Mouse (Mus musculus): ENCODE measurements around the gene Vmp1. TPM values are rescaled to one million over a fixed set of nuclear protein-coding genes. Genes with fewer than 3 reads are reported as not detected.

Vmp1 gene
- polyA plus RNA-seq, 1 experiment from 2014 or later: 162 TPM

DNA sequence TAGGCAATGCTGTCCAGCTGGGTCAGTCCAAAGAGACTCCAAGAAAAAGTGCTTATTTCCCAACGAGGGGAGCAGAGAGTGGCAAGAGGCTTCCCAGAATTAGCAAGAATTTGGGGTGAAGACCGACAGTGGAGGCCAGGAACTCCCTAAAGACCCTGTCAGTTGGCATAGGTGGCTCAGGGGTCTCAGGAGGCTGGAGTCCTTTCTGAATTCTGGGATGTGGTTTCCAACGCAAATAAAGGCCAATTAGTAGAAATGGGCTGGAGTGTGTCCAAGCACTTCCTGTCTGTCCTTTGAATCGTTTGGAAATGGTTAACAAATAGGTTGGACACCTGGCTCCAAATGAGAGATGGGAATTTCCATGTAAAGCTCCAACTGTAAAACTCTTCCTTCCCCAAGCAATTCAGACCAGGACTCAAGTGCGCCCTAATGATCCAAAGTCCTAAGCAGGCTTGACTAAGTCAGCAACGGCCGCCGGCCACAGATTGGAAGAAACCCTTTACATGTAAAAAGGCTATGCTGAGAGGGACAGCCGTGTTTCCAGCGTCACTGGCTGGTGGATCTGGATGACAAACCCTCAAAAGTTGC is 103.8 kb downstream of the Vmp1 start:
- H3K27me3 ChIP-seq (ENCODE audit: control insufficient read depth, insufficient read depth, low read length): no peaks in the 10 kb centered on the region
- H3K9me3 ChIP-seq (ENCODE audit: control insufficient read depth, low read length): no peaks in the 10 kb centered on the region
- 0 out of 2 replicates have a peak overlapping the region, but pooled peaks have one; percentile 18 for H3K9ac ChIP-seq (ENCODE audit: low read length)
- peak overlapping the region; percentile 94 for H3K27ac ChIP-seq (replicated peaks)
- 48% methylated on average over 10 of the region's 10 CpGs for WGBS
- peaks cover 21% of the 10 kb centered on the region for H3K4me1 ChIP-seq (replicated peaks; ENCODE audit: control insufficient read depth, insufficient read depth)
- no peaks in the 10 kb centered on the region for H3K36me3 ChIP-seq (ENCODE audit: control insufficient read depth, insufficient read depth, low read length)
- no peak for TF ChIP-seq CTCF (IDR thresholded peaks at IDR 0.05; ENCODE audit: low read depth)
- no peak for TF ChIP-seq EP300 (optimal IDR thresholded peaks at IDR 0.05)
- no peak overlapping the region for H3K4me2 ChIP-seq (replicated peaks; ENCODE audit: low read depth)
- ATAC-seq (ENCODE audit: low FRiP score, low TSS enrichment): no peak
- DNase-seq (ENCODE audit: low spot score): no peak
- H3K4me3 ChIP-seq (ENCODE audit: low read depth, low read length): no peak overlapping the region

DNA sequence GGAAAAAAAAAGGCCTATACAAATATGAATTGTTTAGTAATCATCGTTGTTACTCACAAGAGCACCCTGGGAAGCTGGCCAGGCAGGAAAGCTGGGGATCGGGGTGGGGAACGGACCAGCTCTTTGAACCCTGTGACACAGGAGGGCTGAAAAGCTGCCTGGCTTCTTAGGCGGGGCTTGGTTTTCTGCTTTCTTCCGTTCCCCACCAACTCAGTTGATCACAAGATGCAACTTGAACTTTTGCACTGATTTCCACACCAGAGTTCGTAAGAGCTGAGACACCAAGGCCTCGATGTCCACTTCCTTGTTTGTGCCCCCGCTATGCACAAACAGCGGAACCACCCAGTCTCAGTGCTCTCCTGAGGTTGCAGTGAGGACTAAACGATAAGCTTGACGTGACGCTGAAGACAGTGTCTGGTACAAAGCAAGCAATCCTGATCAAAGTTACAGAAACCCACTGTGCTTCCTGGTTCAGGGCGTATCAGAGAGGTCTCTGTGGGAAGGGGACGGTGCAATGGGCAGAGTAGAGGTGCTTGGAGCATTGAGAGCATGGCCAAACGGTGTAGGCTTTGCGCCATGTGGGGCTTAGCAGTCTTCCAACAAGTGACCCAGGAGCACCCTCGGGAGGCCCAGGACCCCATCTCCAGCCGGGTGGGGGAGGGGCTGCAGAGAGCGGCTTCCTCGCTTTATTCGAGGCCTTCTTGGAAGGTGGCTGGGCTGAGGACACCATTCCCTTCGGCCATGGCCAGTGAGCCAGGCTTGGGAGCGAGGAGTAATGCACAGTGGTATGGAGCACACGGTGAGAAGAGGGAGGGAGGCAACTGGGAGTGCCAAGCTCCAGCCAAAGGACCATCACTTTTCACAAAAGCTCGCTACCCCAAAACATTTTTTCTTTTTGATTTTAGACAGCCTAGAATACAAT is 104.6 kb downstream of the Vmp1 start:
- WGBS: 43% methylated on average over 25 of the region's 25 CpGs
- no peaks in the 10 kb centered on the region for H3K27me3 ChIP-seq (ENCODE audit: control insufficient read depth, insufficient read depth, low read length)
- no peak overlapping the region for H3K4me3 ChIP-seq (ENCODE audit: low read depth, low read length)
- H3K36me3 ChIP-seq (ENCODE audit: control insufficient read depth, insufficient read depth, low read length): no peaks in the 10 kb centered on the region
- H3K4me1 ChIP-seq (replicated peaks; ENCODE audit: control insufficient read depth, insufficient read depth): peaks cover 21% of the 10 kb centered on the region
- H3K9me3 ChIP-seq (ENCODE audit: control insufficient read depth, low read length): no peaks in the 10 kb centered on the region
- TF ChIP-seq CTCF (IDR thresholded peaks at IDR 0.05; ENCODE audit: low read depth) (no peak), EP300 (optimal IDR thresholded peaks at IDR 0.05) (no peak)
- 0 out of 2 replicates have a peak overlapping the region, but pooled peaks have one; percentile 8 for H3K9ac ChIP-seq (ENCODE audit: low read length)
- DNase-seq (ENCODE audit: low spot score) (peak; percentile 82), ATAC-seq (ENCODE audit: low FRiP score, low TSS enrichment) (peak; percentile 33)
- H3K27ac ChIP-seq (replicated peaks): peak overlapping the region; percentile 94
- 0 out of 2 replicates have a peak overlapping the region, but pooled peaks have one; percentile 2 for H3K4me2 ChIP-seq (replicated peaks; ENCODE audit: low read depth)

DNA sequence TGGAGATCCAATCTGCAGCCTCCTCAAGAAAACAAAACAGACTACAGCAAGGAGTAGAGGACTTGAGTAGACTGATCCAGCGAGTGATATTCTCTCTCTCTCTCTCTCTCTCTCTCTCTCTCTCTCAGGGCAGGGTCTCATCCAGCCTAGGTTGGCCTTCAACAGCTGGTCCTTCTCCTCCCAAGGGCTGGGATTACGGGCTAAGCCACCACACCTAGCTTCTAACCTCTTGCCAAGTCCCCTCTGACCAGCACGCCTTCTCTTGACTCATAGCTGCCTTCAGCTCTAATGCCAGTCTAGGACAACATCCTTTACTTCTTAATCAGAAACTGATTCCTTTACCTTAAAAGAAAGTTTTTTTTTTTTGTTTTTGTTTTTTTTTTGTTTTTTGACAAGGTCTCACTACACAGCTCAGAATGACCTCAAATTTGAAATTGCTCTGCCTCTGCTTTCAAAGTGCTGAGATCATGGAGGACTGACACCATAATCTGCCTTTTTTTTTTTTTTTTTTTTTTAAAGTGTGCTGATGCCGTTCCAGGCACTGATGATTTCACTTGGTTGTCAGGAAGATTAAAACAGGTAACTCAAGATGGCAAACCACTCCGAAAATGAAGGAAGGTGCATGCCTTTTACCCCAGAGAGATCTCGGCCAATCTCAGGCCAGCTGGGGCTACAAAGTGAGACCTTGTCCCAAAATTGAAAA is 105.4 kb downstream of the Vmp1 start:
- TF ChIP-seq EP300 (optimal IDR thresholded peaks at IDR 0.05) (peak; percentile 51), CTCF (IDR thresholded peaks at IDR 0.05; ENCODE audit: low read depth) (no peak)
- peak overlapping the region; percentile 94 for H3K27ac ChIP-seq (replicated peaks)
- no peaks in the 10 kb centered on the region for H3K9me3 ChIP-seq (ENCODE audit: control insufficient read depth, low read length)
- no peak overlapping the region for H3K9ac ChIP-seq (ENCODE audit: low read length)
- no peak overlapping the region for H3K4me2 ChIP-seq (replicated peaks; ENCODE audit: low read depth)
- no peaks in the 10 kb centered on the region for H3K27me3 ChIP-seq (ENCODE audit: control insufficient read depth, insufficient read depth, low read length)
- ATAC-seq (ENCODE audit: low FRiP score, low TSS enrichment) (peak; percentile 33), DNase-seq (ENCODE audit: low spot score) (peak; percentile 74)
- no peaks in the 10 kb centered on the region for H3K36me3 ChIP-seq (ENCODE audit: control insufficient read depth, insufficient read depth, low read length)
- H3K4me1 ChIP-seq (replicated peaks; ENCODE audit: control insufficient read depth, insufficient read depth): peaks cover 21% of the 10 kb centered on the region
- 38% methylated on average over 6 of the region's 6 CpGs for WGBS
- no peak overlapping the region for H3K4me3 ChIP-seq (ENCODE audit: low read depth, low read length)

DNA sequence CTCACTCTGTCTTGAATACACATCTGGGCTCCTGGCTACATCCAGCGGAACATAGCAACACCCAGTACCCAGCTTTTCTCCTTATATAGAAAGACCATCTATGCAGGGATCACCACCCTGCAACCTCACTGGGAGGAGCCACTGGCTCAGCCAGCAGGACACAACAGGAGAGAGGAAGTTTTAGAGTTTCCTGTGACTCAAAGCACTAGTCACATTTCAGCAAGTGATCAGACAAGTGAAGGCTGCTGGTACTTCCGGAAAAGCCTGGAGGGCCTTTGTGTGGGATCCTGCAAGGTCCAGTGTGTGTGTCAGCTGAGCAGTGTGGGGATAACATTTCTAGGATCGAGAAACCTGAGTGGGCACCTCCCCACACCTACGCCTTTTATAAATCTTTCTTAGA is 106.4 kb downstream of the Vmp1 start:
- 40% methylated on average over 4 of the region's 4 CpGs for WGBS
- ATAC-seq (ENCODE audit: low FRiP score, low TSS enrichment) (peak; percentile 9), DNase-seq (ENCODE audit: low spot score) (peak; percentile 49)
- TF ChIP-seq CTCF (IDR thresholded peaks at IDR 0.05; ENCODE audit: low read depth) (no peak), EP300 (optimal IDR thresholded peaks at IDR 0.05) (no peak)
- no peak overlapping the region for H3K9ac ChIP-seq (ENCODE audit: low read length)
- no peaks in the 10 kb centered on the region for H3K36me3 ChIP-seq (ENCODE audit: control insufficient read depth, insufficient read depth, low read length)
- H3K4me1 ChIP-seq (replicated peaks; ENCODE audit: control insufficient read depth, insufficient read depth): peaks cover 21% of the 10 kb centered on the region
- H3K27ac ChIP-seq (replicated peaks): peak overlapping the region; percentile 94
- H3K9me3 ChIP-seq (ENCODE audit: control insufficient read depth, low read length): no peaks in the 10 kb centered on the region
- no peak overlapping the region for H3K4me2 ChIP-seq (replicated peaks; ENCODE audit: low read depth)
- no peaks in the 10 kb centered on the region for H3K27me3 ChIP-seq (ENCODE audit: control insufficient read depth, insufficient read depth, low read length)
- H3K4me3 ChIP-seq (ENCODE audit: low read depth, low read length): no peak overlapping the region

DNA sequence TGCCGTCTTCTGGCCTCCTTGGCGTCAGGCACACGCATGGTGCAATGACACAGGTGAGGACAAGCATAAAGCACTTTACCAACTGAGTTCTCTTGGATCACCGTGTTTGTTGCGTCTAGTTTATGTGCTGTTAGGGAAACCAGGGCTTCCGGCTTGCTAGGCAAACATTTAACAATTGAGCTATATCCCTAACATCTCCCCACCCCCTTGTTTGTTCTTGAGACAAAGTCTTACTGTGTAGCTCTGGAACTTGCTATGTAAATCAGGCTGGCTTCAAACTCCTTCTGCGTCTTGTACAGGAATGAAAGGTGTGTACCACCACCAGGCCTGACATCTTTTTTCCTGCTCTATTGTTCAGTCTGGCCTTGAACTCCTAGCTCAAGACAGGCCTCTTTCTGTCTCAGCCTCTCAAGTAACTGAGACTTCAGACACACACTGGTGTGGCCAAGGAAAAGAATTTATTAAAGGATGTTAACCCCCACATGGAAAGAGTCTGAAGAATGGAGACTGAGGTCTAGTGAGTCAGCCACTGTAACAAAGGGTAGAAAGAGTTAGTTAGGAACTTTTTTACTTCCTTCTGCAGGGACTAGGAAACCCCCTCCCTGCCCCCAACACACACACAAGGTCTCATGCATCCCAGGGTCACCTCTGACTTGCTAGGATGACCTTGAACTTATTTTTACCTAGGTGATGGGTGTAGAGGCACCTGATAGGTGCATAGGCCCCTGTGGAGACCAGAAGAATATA is 107.8 kb downstream of the Vmp1 start:
- no peak for TF ChIP-seq EP300 (optimal IDR thresholded peaks at IDR 0.05)
- H3K4me2 ChIP-seq (replicated peaks; ENCODE audit: low read depth): no peak overlapping the region
- peaks cover 19% of the 10 kb centered on the region for H3K4me1 ChIP-seq (replicated peaks; ENCODE audit: control insufficient read depth, insufficient read depth)
- 57% methylated on average over 7 of the region's 7 CpGs for WGBS
- peak overlapping the region; percentile 94 for H3K27ac ChIP-seq (replicated peaks)
- DNase-seq (ENCODE audit: low spot score) (peak; percentile 71), ATAC-seq (ENCODE audit: low FRiP score, low TSS enrichment) (peak; percentile 53)
- H3K4me3 ChIP-seq (ENCODE audit: low read depth, low read length): no peak overlapping the region
- H3K9me3 ChIP-seq (ENCODE audit: control insufficient read depth, low read length): no peaks in the 10 kb centered on the region
- no peak overlapping the region for H3K9ac ChIP-seq (ENCODE audit: low read length)
- no peaks in the 10 kb centered on the region for H3K36me3 ChIP-seq (ENCODE audit: control insufficient read depth, insufficient read depth, low read length)
- H3K27me3 ChIP-seq (ENCODE audit: control insufficient read depth, insufficient read depth, low read length): no peaks in the 10 kb centered on the region

All from stomach, postnatal 0 days (tissue).